Mouse (Mus musculus) CH12F3 (cell line): Measurements from ENCODE around the gene Ace.
"Not testable (repeated sequence)": the region's sequence is repeated elsewhere in the genome, so short reads cannot be mapped to it uniquely, and the experiment has no call there.

ENCODE experiments used
- in situ Hi-C: fragments of 300-500 bp; cut with MboI; formaldehyde crosslinking; loops from 2 replicates; pipeline ENCODE4 v1.14.3; 2020; ENCODE audit warnings: low sequenced_read_pairs

The Ace gene

DNA sequence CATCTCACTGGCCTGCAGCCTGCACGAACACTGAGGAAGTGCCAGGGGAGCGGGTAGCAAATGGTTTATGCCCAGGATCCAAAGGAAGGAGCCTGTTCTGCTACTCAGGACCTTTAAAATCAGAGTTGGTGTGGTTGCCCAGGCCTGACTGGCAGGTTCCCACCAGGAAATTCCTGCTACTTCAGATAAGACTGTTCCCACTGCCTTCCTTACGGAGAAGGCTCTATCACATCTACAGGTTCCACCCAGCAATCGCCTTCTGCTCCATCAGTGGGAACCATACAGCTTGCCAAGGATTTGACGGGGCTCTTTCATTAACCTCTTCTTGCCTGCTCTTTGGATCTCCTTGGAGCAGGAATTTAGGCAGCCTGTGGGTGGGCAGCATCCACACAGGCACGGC is 19.7 kb downstream of the Ace start:
- in situ Hi-C loops, result no loop called here

DNA sequence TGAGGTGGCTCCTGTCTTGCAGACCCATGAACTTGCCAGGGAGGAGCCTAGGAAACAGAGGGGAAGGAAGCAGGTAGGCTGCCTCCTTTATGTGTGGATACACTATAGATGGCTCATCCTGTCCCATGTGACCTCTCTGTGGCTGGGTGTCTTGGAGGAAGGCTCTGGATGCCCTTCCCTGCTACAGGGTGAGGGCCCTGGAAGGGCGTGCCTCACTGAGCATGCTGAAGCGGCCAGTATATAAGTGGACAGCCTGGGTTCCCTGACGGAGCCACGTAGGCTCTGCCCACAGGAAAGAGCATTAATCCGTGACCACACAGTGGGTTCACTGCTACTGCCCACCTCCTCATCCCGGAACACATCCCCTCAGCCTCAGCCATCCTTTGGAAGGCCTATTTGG is 21.7 kb downstream of the Ace start:
- in situ Hi-C loops, result no loop called here

DNA sequence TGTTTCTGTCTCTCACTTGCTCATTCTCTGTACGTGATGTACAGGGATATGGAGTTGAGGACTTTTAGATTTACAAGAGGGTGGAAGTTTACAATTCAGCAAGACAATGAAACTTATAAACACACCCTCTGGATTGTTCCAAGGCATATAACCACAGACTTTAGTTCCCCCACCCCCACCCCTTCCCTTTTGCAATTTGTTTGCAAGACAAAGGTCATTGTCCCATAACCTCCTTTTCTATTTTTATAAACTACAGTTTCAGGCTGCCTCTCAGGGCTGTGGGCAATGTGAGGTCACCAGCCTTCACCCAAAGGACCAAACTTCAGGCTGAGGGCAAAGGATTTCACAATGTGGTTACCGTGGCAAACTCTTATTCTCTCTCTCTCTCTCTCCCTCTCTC is 22.5 kb downstream of the Ace start:
- in situ Hi-C loops, result no loop called here

DNA sequence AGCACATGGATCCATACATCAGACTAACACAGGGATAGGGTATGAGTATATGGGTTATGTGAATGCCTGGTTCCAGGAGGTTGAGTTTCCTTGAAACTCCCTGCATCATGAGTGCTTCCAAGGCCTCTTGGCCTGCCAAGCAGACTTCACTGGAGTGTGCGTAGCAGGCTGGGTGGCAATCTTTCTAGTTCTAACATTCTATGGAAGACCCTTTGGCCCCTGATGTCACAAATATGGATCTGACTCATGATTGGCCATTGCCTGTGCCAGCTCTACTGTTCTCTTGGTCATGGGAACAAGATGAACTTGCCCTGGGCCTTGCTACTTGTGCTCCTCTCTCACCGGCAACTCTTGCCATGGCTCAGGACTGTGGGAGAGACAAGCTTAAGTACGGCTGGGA is 26.6 kb downstream of the Ace start, which contains the start of gene Ace3:
Ace3 (plus strand) TSS at position 301 of the 400 bp plus-strand sequence.
- in situ Hi-C loops, result no loop called here

DNA sequence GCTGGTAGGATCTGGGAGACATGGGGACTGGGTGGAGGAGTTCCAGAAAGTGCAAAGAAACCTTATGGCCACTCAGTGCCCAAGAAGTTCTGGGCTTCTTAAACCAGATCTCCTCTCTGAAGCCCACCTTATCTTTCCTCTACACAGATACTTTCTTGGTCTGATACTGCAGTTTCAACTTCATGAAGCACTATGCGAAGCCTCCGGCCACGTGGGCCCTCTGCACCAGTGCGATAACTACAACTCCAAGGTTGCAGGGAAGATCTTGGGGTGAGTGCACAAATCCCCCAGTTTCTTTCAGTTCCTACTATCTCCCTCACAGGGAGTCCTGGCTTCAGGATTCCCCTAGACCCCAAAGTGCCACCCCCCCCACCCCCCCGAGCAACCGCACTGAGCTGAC is 32.3 kb downstream of the Ace start:
- in situ Hi-C loops, result no loop called here

DNA sequence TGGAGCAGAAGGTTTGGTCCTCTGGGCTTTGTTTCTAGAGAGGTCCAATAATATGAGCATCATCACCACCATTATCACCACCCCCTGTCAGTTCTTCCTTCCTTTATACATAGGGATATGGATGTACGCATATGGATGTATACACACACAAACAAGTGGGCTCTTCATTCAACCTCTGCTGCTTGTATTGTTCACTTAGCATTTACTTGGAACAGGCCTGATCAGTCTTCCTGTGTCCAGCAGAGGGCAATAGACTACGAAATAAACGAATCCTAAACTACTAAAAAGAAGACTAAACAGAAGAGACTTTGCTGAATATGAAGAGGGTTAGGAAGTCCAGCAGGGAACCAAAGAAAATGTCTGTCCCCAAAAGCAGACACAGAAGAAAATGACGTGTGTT is 34.0 kb downstream of the Ace start:
- in situ Hi-C loops, result no loop called here

DNA sequence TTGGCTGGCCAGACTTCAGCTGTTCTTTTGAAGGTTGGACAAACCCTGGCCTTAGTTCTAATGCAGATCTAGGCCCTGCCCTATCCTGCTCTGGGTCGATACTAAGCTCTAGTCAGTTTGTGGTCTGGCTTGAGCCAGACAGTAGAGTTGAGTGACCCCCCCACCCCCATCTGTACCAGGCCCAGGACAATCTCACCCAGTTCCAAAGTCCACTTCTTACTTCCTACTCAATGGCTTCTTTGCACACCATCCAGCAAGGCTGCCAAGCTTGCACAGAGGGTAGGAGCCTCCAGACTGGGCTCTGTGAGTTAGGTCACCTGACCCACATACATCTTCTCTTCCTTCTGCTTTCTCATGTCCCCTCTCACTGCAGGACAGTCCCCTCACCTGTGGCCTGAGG is 36.8 kb downstream of the Ace start:
- in situ Hi-C loops, result no loop called here

DNA sequence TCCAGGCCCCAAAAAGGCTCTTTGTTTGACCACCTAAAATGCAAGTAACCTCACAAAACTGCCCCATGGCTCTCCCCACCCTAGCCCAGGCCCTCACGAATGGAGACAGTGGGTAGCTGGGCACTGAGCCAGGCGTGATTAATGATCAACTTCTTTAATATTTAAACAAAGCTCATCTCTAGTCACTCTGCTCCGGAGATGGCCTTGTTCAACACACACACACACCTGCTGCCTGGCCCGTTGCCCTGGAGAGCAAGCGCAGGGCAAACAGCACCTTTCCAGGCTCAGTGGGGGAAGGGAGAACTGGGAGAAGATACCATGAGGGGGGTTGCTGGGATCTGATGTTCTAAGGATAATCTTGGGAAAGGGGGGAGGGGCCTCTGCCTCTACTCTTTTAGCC is 38.2 kb downstream of the Ace start:
- in situ Hi-C loops, result no loop called here

DNA sequence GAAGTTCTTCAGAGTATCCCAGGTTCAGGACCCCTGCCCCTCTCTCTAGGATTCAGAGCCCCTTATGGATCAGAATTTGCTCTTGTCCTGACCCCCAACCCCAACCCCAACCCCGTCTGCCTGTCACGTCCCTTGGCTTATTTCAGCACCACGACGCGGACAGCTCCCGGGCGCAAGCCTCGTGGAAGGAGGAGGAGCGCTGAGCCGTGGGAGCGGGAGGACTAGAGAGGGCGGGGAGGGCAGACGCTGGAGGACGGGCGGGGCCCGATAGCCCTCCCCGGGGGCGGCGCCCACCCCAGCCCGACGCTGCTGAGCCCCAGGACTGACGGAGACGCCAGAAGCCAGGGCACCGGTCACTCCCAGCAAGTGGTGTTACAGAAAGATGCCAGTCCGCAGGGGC is 40.1 kb downstream of the Ace start, which contains the start of gene Kcnh6:
Kcnh6 (plus strand) TSS at position 304 of the 400 bp plus-strand sequence.
- in situ Hi-C loops, result no loop called here

DNA sequence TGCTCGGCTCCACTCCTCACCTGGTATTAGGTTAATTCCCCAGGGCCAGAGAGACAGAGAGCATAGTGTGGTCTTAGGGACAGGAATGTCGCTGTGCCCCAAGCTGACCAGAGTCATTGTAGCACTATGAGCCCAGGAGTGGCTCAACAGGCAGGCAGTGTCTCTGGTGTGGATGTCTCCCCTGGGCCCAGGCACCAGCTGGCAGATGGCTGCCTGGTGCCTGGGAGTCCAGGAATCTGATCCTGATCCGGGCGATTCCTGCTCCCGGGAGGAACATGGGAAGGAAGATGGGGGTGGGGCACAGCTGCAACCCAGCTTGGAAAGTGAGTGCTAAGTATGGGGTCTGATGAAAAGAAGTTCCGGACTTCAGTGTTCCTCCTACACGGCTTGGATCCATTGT is 45.0 kb downstream of the Ace start:
- in situ Hi-C loops, result no loop called here

DNA sequence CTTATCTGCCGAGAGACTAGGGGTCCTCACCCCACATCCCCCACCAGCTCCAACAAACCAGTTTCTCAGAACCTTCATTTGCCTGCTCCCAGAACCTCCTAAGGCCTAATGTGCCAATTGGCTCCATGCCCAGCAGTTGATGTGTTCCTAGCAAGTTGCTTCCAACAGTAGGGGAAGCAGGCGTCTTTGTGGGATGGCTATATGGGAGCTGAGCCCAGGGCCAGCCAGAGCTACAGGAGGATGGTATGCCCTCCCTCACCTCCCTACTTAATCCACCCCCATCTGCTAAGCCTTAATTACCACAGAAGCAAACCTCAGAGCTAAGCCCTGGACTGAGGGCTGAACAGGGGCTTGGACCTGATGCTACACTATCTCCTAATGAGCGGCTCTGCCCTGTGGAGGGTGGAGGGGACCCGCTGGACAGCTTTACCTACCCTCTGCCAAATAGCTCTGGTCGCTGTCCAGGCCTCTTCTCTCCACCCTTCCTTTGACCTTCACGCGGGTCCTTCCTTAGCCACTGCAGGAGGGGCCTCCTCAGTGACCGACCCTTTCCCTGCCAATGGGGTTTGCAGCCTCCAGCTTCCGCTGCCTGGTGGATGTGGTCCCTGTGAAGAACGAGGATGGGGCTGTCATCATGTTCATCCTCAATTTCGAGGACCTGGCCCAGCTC is 45.9 kb downstream of the Ace start:
- in situ Hi-C loops, result no loop called here

DNA sequence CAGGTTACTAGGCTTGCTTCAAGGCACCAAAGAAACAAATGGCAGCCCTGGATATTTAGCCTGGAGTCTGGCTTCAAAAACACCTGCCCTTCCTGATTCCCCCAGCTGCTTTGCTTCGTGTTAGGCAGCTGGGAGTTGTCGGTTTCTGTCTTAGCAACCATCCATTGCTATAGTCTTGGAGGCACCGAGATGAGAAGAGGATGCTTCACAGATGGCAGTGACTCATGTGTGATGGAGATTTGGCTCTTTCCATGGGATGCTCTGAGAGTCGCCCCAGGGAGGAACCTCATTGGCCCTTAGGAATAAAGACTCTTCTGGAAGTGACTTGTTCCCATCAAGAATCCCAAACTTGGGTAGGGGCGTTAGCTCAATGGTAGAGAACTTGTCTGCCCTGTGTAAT is 48.7 kb downstream of the Ace start:
- in situ Hi-C loops, result no loop called here

DNA sequence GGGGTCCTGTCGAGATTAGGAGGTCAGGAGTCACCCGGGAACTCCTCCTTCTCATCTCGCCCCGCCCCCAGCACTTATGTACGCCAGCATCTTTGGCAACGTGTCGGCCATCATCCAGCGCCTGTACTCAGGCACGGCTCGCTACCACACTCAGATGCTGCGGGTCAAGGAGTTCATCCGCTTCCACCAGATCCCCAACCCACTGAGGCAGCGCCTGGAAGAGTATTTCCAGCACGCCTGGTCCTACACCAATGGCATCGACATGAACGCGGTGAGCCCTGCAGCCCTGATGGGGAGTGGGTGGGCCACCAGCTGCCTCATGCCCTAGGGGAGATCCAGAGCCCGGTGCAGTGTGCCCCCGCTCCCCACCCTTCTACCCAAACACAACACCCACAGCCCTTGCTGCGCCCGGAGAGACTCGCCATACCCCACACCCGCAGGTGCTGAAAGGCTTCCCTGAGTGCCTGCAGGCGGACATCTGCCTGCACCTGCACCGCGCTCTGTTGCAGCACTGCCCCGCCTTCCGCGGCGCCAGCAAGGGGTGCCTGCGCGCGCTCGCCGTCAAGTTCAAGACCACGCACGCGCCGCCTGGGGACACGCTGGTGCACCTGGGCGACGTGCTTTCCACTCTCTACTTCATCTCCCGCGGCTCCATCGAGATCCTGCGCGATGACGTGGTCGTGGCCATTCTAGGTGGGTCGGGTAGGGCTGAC is 52.5 kb downstream of the Ace start:
- in situ Hi-C loops, result loop anchor here (10.0 kb wide), 1 partner anchor 95 kb away; no protein-coding TSS in a partner anchor

DNA sequence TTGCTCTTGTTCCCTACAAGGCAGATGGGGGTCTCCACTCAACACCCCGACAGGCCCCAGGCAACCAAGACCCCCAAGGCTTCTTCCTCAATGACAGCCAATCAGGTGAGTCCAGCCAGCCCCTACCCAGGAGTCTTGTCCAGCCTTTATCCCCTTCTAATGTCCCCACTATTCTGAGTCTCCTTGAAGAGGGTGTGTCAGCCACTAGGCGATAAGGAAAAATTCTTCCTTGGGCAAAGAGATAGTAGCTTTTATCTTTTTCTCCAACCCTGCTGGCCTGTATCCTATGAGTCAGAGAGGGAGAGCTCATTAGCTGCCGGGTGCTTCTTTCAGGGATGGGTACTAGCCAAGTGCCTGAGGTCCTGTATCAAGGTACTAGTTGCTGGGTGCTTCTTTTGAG is 58.0 kb downstream of the Ace start:
- in situ Hi-C loops, result loop anchor here (10.0 kb wide), 1 partner anchor 101 kb away; no protein-coding TSS in a partner anchor

DNA sequence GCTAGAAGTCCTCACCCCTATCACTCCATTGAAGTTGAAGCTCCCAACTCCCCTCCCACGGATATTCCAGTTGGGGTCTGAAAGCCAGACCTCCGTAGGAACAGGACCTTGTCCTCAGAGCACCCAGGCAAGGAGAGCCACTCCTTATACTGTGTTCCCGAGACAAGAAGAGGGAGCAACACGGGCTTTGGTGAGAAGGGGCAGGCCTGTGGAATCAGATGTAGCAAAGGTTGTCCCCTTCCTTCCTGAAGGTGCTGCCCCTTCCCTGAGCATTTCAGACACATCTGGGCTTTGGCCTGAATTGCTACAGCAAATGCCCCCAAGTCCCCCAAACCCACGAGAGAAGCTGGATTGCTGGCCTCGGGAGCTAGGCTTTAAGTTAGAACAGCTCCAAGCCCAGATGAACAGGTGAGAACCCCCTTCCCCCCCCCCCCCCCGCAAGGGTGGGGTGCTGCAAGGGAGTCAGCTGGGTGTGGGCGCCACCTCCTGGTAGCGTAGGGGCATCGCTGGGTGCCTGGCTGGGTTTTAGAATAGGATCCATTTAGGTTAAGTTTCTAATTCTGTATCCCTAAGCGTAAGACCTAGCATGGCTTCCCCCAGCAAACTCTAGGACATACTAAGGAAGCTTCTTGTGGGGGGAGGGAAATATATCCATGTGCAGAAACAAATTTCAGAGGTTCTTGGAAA is 58.9 kb downstream of the Ace start:
- in situ Hi-C loops, result loop anchor here (10.0 kb wide), 1 partner anchor 102 kb away; no protein-coding TSS in a partner anchor

DNA sequence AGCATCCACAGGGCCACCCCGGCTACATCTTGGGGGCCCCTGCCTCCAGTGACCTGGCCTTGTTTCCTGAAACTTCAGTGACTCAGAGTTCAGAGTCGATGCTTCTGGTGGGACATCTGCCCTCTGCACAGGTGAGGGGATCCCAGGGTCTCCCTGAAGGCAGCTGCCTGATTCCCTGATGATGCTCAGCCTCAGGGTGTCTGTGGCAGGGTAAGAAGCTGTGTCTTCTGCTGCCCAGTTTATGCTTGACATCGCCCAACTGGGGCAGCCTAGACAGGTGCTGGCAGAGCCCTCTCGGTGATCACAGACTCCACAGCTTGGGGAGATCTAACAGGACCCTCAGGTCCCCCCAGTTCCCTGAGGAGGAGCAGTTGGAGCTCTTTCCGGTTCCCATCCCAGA is 59.9 kb downstream of the Ace start:
- in situ Hi-C loops, result loop anchor here (10.0 kb wide), 1 partner anchor 103 kb away; no protein-coding TSS in a partner anchor

DNA sequence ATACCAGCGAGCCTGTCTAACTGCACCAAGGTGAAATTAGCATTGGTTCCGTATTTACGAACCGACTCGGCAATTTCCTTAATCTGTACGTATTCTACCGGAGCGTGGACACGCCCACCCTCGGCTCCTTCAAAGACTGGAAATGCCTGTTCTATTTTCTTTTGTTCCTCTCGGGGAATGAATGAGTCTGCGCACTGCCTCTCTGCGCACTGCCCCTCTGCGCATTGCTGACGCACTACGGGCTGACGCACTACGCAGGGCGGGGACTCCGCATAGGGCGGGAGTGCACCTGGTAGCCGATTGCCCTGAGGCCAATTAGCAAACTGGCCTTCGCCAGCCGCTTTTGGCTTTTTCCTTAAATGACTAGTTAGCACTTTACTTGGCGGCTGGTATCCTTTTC is 64.3 kb downstream of the Ace start:
- in situ Hi-C loops, result not testable (repeated sequence)

DNA sequence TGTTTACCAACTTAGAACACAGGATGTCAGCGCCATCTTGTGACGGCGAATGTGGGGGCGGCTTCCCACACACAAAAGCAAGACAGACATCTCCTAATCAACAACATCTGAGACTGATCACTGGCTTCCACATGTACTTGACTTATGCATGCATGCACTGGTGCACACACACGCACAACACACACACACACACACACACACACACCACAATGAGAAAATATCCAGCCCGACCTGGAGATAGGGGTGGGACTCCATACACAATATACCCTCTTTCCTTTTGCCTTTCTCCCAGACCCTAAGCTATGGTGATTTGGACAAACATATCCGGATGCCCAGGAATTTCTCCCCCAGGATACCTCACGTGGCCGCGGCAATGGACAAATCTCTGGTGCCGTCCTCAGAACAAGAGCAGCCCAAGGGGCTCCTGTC is 65.8 kb downstream of the Ace start:
- in situ Hi-C loops, result no loop called here

DNA sequence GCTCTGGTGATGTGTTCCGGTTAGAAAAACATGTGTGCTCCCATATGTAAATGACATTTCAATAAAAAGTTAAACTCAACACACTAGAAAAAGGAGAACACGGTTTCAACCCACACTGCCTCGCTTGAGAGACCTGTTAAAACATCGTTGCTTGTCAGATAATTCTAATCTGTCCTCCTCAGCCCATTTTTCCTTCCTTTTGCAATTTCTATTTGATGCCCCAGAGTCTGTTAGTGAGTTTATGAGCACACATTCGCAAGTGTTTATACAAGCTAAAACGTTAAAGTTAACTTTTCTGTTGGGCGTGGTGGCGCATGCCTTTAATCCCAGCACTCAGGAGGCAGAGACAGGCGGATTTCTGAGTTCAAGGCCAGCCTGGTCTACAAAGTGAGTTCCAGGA is 67.2 kb downstream of the Ace start:
- in situ Hi-C loops, result no loop called here

DNA sequence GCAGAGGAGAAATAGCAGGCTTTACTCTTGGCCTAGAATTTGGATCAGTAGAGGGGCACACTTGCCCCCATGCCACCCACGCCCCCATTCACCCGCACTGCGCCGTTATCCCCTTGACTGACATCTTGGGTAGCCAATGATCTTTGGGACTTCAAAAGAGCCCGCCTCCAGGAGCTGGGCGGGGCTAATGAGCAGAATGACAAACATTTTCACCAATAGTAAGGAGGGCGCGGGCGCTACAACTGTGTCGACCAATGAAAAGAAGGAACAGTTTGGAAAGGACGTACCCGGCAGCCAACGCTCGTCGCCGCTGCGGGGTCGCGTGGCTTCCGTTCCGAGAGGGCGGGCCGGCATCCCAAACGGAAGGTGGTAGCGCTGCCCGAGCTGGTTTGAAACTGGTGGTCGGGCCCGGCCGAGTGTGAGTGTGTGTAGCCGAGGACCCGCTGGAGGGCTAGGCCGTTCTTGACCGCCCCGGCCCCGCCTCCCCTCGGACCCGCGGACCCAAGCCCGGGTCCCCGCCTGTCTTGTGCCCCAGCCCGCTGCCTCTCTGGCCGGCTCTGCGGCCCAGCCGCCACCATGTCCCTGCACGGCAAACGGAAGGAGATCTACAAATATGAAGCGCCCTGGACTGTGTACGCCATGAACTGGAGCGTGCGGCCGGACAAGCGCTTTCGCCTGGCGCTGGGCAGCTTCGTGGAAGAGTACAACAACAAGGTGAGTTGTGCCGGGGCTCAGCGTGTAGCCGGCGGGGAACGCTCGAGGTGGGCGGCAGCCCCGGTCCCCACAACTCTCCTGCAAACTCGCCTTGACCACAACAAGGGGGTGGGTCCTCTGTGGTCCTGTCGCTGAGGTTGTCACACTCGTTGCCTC is 69.0 kb downstream of the Ace start, which contains the start of gene Dcaf7:
Dcaf7 (plus strand) TSS at position 325 of the 870 bp plus-strand sequence.
- in situ Hi-C loops, result no loop called here

DNA sequence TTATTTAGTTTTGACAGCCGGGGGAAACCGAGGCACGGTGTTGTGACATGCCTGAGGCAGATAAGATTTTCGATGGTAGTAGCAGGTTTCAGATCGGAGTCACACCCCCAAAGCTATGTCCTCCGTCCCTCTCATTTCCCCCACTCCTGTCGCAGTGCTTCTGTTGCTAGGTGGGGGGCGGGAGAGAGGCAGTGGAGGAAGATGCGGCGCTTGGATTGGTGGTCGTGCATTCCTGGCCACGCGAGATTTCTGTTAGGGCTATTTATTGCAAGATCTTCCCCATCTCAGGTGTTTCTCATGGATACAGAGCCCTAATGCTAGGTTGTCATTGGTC is 69.6 kb downstream of the Ace start:
- in situ Hi-C loops, result no loop called here
